Mouse (Mus musculus): ENCODE results near the gene Medag.

GRCm38 (mm10) chr5:149444451-149444850 is 32.9 kb downstream of the Medag start:
- no peak for TF ChIP-seq POLR2A (IDR thresholded peaks at IDR 0.05; ENCODE audit: low read depth, low read length)
- TF ChIP-seq CTCF (IDR thresholded peaks at IDR 0.05; ENCODE audit: extremely low read depth, insufficient read length, insufficient replicate concordance, low read depth, low read length) = no peak

Data from small intestine, adult 2 months (tissue).